Mouse (Mus musculus): ENCODE measurements around the gene Lonp2. TPM values are rescaled to one million over a fixed set of nuclear protein-coding genes. Genes with fewer than 3 reads are reported as not detected.

Lonp2 gene
- polyA plus RNA-seq, 1 experiment from 2014 or later: 63.2 TPM

DNA sequence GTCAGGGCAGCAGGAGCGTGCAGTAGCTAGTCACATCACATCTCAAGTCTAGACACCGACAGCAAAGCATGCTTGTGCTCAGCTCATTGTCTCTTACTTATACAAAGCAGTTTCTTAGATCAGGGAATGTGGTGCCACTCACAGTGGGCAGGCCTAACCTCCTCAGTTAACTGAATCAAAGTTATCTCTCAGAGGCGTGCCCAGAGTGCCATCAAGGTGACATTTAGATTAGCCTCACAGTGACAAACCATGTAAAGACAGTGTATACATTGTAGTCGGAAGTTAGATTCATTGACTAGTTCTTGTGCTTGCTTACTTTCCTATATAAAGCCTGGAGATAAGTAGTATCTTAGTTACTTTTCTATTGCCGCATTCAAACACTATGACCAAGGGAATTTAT lies 6.4 kb downstream of the Lonp2 start:
- Histone ChIP-seq H3K4me3 (replicated peaks) (no peak overlapping the region), H3K27ac (no peak overlapping the region), H3K36me3 (peaks cover 26% of the 10 kb centered on the region), H3K4me1 (peaks cover 2% of the 10 kb centered on the region), H3K27me3 (no peaks in the 10 kb centered on the region), H3K9me3 (replicated peaks) (no peaks in the 10 kb centered on the region), H3K4me2 (no peak overlapping the region), H3K9ac (no peak overlapping the region)
- no peak for ATAC-seq (replicated peaks; ENCODE audit: low FRiP score)
- 88% methylated on average over 5 of the region's 5 CpGs for WGBS

DNA sequence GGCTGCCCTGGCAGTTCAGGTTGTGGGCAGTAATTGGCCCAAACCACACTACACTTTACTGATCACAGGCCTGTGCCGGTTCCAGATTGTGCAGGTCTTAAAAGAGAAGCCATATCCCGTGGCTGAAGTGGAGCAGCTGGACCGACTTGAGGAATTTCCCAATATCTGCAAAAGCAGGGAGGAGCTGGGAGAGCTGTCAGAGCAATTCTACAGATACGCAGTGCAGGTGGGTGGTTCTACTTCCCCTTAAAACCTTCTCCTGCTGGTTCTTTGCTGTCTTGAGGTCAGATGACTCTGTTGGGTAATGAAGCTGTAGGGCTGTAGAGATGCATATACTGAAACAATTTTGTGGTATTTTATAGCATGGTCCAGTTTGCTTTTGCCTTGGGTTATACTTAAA lies 7.6 kb downstream of the Lonp2 start:
- ATAC-seq (replicated peaks; ENCODE audit: low FRiP score): no peak
- 84% methylated on average over 4 of the region's 4 CpGs for WGBS
- no peak overlapping the region for H3K4me3 ChIP-seq (replicated peaks)

DNA sequence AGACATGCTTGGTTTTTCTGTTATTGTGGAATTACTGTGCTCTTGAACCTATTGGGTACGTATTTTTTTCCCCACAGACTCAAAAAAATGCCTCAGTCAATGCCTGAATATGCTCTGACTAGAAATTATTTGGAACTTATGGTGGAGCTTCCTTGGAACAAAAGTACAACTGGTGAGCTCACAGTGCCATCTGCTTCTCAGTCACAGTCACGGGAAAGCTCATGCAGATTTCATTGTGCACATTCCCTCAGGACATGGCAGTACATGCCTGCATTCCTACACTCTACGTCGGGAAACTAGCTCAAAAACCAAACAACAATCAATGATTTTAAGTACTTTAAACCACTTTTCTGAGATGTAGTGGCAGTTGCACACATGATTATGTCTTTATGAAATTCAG lies 14.0 kb downstream of the Lonp2 start:
- Histone ChIP-seq H3K4me1 (no peaks in the 10 kb centered on the region), H3K27ac (no peak overlapping the region), H3K4me2 (no peak overlapping the region), H3K27me3 (no peaks in the 10 kb centered on the region), H3K36me3 (peaks cover 80% of the 10 kb centered on the region), H3K4me3 (replicated peaks) (no peak overlapping the region), H3K9me3 (replicated peaks) (no peaks in the 10 kb centered on the region), H3K9ac (no peak overlapping the region)
- ATAC-seq (replicated peaks; ENCODE audit: low FRiP score): no peak
- 90% methylated on average over 4 of the region's 4 CpGs for WGBS

More for the DNA sequence above, 7.6 kb downstream of the Lonp2 start:
- no peaks in the 10 kb centered on the region for H3K4me1 ChIP-seq
- H3K27me3 ChIP-seq: no peaks in the 10 kb centered on the region
- H3K27ac ChIP-seq: no peak overlapping the region
- H3K36me3 ChIP-seq: peaks cover 36% of the 10 kb centered on the region
- H3K4me2 ChIP-seq: no peak overlapping the region
- H3K9me3 ChIP-seq (replicated peaks): no peaks in the 10 kb centered on the region
- H3K9ac ChIP-seq: no peak overlapping the region

DNA sequence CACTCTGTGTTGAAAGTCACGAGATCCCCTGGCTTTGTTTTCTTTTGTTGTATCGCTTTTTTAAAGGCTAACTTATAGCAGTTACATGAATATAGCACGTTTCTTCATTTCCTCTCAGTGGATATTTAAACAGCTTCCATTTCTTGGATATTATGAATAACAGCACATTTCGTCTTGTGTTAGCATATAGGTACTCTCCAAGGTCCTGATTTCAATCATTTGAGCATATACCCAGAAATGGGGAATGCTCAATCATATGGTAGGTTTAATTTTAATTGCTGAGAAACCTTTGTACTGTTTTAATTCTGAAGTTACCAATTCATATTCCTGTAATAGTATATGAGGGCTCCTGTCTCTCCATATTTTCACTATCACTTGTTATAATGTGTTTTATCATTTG lies 15.1 kb downstream of the Lonp2 start:
- no peak overlapping the region for H3K27ac ChIP-seq
- no peak for ATAC-seq (replicated peaks; ENCODE audit: low FRiP score)
- H3K36me3 ChIP-seq: peaks cover 77% of the 10 kb centered on the region
- WGBS: 86% methylated on average over 4 of the region's 4 CpGs
- no peaks in the 10 kb centered on the region for H3K9me3 ChIP-seq (replicated peaks)
- no peak overlapping the region for H3K4me2 ChIP-seq
- H3K27me3 ChIP-seq: no peaks in the 10 kb centered on the region
- H3K4me3 ChIP-seq (replicated peaks): no peak overlapping the region
- no peaks in the 10 kb centered on the region for H3K4me1 ChIP-seq
- H3K9ac ChIP-seq: no peak overlapping the region

DNA sequence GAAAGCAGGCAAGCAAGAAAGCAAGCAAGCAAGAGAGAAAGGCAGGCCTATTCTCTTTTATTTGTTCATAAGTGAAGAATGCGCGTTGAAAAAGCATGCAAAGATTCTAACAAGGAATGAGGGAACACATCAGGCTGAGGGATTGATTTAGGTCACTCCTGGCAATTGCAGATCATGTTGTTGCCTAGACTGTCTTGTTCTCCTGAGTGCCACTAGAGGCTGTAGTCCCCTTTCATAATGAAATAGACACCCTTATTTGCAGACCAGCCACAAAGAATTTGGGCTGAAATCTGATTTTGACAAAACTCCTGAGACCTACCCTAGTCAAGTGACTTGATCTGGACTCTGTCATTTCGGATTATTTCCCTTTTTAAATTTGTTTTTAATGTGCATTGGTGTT lies 18.8 kb downstream of the Lonp2 start:
- no peak overlapping the region for H3K9ac ChIP-seq
- H3K4me1 ChIP-seq: no peaks in the 10 kb centered on the region
- no peak overlapping the region for H3K4me2 ChIP-seq
- H3K4me3 ChIP-seq (replicated peaks): no peak overlapping the region
- H3K9me3 ChIP-seq (replicated peaks): no peaks in the 10 kb centered on the region
- WGBS: 87% methylated on average over 3 of the region's 3 CpGs
- ATAC-seq (replicated peaks; ENCODE audit: low FRiP score): no peak
- peaks cover 48% of the 10 kb centered on the region for H3K36me3 ChIP-seq
- no peak overlapping the region for H3K27ac ChIP-seq
- H3K27me3 ChIP-seq: no peaks in the 10 kb centered on the region

DNA sequence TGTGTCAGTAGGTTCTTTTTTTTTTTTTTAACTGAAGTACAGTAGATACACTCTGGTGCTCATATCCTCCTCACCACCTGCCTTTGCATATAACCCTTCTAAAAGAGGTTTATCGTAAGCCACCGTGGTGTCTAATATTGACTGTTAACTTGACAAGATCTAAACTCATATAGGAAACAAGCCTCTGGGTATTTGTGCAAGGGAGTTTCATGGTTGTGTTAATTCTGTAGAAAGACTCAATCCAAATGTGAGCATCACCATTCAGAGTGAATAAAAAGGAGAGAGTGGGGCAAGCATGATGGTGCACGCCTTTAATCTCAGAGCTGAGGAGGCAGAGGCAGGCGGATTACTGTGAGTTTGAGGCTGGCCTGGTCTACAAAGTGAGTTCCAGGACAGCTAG lies 20.8 kb downstream of the Lonp2 start:
- 92% methylated on average over 4 of the region's 4 CpGs for WGBS
- no peaks in the 10 kb centered on the region for H3K4me1 ChIP-seq
- no peaks in the 10 kb centered on the region for H3K9me3 ChIP-seq (replicated peaks)
- no peak overlapping the region for H3K4me3 ChIP-seq (replicated peaks)
- no peak overlapping the region for H3K27ac ChIP-seq
- no peak for ATAC-seq (replicated peaks; ENCODE audit: low FRiP score)
- no peak overlapping the region for H3K9ac ChIP-seq
- no peaks in the 10 kb centered on the region for H3K27me3 ChIP-seq
- H3K36me3 ChIP-seq: peaks cover 34% of the 10 kb centered on the region
- no peak overlapping the region for H3K4me2 ChIP-seq

DNA sequence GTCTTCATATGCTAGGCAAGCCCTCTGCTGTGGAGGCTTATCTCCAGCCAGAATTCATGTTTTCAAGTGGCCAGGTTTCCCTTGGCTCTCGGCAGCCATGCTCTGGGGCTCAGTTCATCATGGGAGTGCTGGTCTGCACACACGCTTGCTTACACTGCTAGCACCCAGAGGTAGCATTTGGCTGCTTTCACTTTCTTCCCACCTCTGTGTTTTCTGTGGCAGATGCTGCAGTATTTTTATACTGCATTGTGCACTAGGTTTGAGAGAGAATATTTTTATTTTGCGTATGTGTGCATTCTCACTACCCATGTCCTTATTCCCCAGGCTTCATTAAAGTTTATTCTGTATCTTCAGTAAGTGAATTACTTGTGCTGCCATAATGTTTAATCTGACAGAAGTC lies 23.9 kb downstream of the Lonp2 start:
- no peaks in the 10 kb centered on the region for H3K4me1 ChIP-seq
- no peaks in the 10 kb centered on the region for H3K9me3 ChIP-seq (replicated peaks)
- H3K4me2 ChIP-seq: no peak overlapping the region
- peaks cover 26% of the 10 kb centered on the region for H3K36me3 ChIP-seq
- ATAC-seq (replicated peaks; ENCODE audit: low FRiP score): no peak
- 88% methylated on average over 3 of the region's 3 CpGs for WGBS
- no peak overlapping the region for H3K9ac ChIP-seq
- H3K27me3 ChIP-seq: no peaks in the 10 kb centered on the region
- no peak overlapping the region for H3K4me3 ChIP-seq (replicated peaks)
- no peak overlapping the region for H3K27ac ChIP-seq

DNA sequence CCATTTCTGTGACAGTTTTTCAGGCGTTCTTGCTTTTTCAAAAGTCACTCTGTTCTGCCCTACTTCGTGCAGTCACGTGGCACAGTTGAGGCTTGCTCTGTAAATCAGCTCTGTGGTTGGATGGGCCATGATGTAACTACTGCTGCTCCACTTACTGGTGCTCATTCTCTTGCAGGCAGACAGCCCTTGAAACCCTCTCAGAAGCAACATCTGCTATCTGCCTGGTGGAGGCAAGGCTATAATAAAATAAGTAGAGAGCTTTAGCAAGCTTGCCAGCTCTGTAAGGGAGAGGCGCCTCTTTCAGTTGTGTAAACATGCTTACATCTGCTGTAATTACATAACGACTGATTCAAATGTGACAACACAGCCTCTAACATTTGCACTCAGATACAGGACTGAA lies 27.6 kb downstream of the Lonp2 start:
- Histone ChIP-seq H3K9me3 (replicated peaks) (no peaks in the 10 kb centered on the region), H3K27me3 (no peaks in the 10 kb centered on the region), H3K4me1 (no peaks in the 10 kb centered on the region), H3K36me3 (peaks cover 41% of the 10 kb centered on the region), H3K4me3 (replicated peaks) (no peak overlapping the region), H3K9ac (no peak overlapping the region), H3K4me2 (no peak overlapping the region), H3K27ac (no peak overlapping the region)
- WGBS: 81% methylated on average over 5 of the region's 5 CpGs
- no peak for ATAC-seq (replicated peaks; ENCODE audit: low FRiP score)

DNA sequence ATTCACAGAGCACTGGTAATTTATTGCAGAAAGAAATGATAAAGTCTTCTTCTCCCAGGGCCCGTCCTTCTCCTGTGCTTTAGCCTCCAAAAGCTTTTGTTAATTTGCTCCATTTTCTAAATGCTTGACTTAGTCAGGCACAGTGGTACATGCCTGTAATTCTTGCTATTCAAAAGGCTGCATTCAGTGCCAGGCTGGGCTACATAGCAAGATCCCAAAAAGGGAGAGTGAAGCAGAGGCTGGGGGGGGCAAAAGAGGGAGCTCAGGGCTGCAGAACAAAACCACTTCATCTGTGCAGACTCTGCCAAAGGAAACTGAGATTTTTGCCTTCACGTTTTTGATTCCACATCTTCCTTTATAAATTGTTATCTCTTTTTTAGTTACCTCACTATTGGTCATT lies 28.7 kb downstream of the Lonp2 start:
- peaks cover 46% of the 10 kb centered on the region for H3K36me3 ChIP-seq
- WGBS: 87% methylated on average over 2 of the region's 2 CpGs

DNA sequence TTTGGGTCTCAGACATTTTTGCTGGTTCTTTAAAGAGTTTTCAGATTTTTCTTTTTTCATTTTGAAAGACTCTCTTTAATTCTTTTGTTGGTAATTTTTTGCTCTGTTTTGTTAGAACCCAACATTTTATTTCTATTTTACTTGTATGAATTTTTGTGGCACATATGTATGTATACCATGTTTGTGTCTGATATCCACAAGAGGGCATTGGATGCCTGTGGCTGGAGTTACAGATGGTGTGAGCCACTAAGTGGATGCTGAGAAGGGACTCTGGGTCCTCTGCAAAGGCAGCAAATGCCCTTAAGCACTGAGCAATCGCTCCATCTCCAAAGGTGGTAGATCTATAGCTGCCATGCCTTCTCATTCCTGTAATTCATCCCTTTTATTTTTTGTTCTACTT lies 30.7 kb downstream of the Lonp2 start:
- H3K4me3 ChIP-seq (replicated peaks): no peak overlapping the region
- WGBS: 84% methylated on average over 1 of the region's 1 CpGs
- ATAC-seq (replicated peaks; ENCODE audit: low FRiP score): no peak
- H3K9ac ChIP-seq: no peak overlapping the region
- no peak overlapping the region for H3K27ac ChIP-seq
- no peak overlapping the region for H3K4me2 ChIP-seq
- no peaks in the 10 kb centered on the region for H3K27me3 ChIP-seq
- H3K36me3 ChIP-seq: peaks cover 45% of the 10 kb centered on the region
- H3K4me1 ChIP-seq: no peaks in the 10 kb centered on the region
- H3K9me3 ChIP-seq (replicated peaks): no peaks in the 10 kb centered on the region

More for the DNA sequence above, 28.7 kb downstream of the Lonp2 start:
- no peak overlapping the region for H3K9ac ChIP-seq
- ATAC-seq (replicated peaks; ENCODE audit: low FRiP score): no peak
- H3K4me1 ChIP-seq: no peaks in the 10 kb centered on the region
- no peaks in the 10 kb centered on the region for H3K9me3 ChIP-seq (replicated peaks)
- H3K4me2 ChIP-seq: no peak overlapping the region
- no peak overlapping the region for H3K27ac ChIP-seq
- H3K4me3 ChIP-seq (replicated peaks): no peak overlapping the region
- H3K27me3 ChIP-seq: no peaks in the 10 kb centered on the region

DNA sequence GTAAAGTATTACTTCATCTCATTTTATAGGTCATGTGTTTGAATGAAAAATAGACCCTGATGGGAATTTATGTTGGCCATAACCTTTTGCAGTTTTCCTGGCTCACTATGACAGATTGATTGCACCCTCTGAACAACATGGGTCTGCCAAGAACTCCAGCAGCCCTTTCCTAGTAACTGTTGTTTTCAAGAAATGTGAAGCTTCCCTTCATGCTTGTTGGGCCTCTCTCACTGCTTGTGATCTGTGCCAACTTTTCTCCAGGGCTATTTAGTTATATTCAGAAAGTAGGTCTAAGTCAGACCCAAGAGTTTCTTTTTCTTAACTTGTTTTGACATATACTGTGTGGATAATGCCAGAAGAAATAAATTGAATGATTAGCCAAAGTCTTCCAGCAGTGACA lies 44.9 kb downstream of the Lonp2 start:
- Histone ChIP-seq H3K4me1 (peaks cover 5% of the 10 kb centered on the region), H3K4me2 (no peak overlapping the region), H3K9ac (no peak overlapping the region), H3K4me3 (replicated peaks) (no peak overlapping the region), H3K36me3 (peaks cover 51% of the 10 kb centered on the region), H3K9me3 (replicated peaks) (no peaks in the 10 kb centered on the region), H3K27me3 (no peaks in the 10 kb centered on the region), H3K27ac (0 out of 2 replicates have a peak overlapping the region, but pooled peaks have one; percentile 34)
- no peak for ATAC-seq (replicated peaks; ENCODE audit: low FRiP score)

DNA sequence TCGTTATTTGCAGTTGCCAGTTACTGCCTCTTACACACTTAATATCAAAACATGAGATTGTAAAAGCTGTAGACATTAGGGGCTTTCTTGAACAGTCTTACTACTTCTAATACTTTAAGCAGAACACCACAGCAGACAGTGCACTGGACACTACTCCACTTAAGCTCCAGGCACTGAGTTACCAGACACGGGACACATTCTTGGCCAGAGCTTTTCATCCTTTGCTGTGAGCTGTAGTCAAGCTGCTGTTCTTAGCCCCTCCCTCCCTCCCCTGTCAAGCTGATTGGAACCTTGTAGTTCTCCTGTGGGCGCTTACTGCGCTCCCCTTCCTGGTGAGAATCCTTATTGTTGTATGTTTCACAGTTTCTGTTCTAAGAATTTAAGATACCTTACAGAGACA lies 45.4 kb downstream of the Lonp2 start:
- peaks cover 55% of the 10 kb centered on the region for H3K36me3 ChIP-seq
- H3K4me2 ChIP-seq: no peak overlapping the region
- WGBS: 66% methylated on average over 4 of the region's 4 CpGs
- 0 out of 2 replicates have a peak overlapping the region, but pooled peaks have one; percentile 34 for H3K27ac ChIP-seq
- no peak overlapping the region for H3K4me3 ChIP-seq (replicated peaks)
- peaks cover 5% of the 10 kb centered on the region for H3K4me1 ChIP-seq
- no peaks in the 10 kb centered on the region for H3K9me3 ChIP-seq (replicated peaks)
- no peak for ATAC-seq (replicated peaks; ENCODE audit: low FRiP score)
- H3K9ac ChIP-seq: no peak overlapping the region
- no peaks in the 10 kb centered on the region for H3K27me3 ChIP-seq

DNA sequence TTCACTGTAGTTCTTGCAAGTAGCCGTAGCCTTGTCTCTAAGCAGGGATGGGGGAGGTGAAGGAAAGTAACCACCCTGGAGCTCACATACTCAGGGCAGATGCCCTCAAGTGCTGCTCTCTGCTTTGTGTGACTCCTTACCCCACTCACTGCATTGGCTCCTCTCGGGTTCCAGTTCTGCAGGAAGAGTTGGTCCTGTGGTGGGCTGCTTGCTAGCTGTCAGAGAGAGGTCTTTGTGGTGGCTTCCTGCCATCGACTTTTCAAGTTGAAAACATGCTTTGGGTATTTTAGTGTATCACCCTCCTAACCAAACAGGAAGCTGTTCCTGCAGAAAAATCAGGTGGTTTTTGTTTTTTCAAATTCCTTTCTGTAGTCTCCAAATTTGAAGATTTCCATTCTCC lies 62.8 kb downstream of the Lonp2 start:
- WGBS: 69% methylated on average over 3 of the region's 3 CpGs
- ATAC-seq (replicated peaks; ENCODE audit: low FRiP score): no peak

More for the DNA sequence above, 62.8 kb downstream of the Lonp2 start:
- Histone ChIP-seq H3K4me3 (replicated peaks) (no peak overlapping the region), H3K9ac (no peak overlapping the region), H3K9me3 (replicated peaks) (no peaks in the 10 kb centered on the region), H3K27ac (no peak overlapping the region), H3K4me2 (no peak overlapping the region), H3K4me1 (no peaks in the 10 kb centered on the region), H3K27me3 (no peaks in the 10 kb centered on the region), H3K36me3 (peaks cover 9% of the 10 kb centered on the region; the same call in 1 of the 2 replicates)

Data from kidney, embryonic 15.5 days (tissue).